Mouse (Mus musculus) R1 (cell line): ENCODE measurements at regions not wholly inside any gene's neighbourhood (a gene's known extent, or its start where the extent isn't known, plus 50 kb on each side); places are given as distances from the start of the nearest gene placed in this dataset.
"Not testable (repeated sequence)": the region's sequence is repeated elsewhere in the genome, so short reads cannot be mapped to it uniquely, and the experiment has no call there.

Experiments
- DNase-seq: peaks from one replicate; pipeline ENCODE4 v3.0.0-alpha.2; 2018; ENCODE audit warnings: low read depth, low spot score

- DNase-seq, result no peak
These were observed 149.4 kb downstream of the Kcnrg start for GRCm38 (mm10) chr14:61756651-61757050.

DNA sequence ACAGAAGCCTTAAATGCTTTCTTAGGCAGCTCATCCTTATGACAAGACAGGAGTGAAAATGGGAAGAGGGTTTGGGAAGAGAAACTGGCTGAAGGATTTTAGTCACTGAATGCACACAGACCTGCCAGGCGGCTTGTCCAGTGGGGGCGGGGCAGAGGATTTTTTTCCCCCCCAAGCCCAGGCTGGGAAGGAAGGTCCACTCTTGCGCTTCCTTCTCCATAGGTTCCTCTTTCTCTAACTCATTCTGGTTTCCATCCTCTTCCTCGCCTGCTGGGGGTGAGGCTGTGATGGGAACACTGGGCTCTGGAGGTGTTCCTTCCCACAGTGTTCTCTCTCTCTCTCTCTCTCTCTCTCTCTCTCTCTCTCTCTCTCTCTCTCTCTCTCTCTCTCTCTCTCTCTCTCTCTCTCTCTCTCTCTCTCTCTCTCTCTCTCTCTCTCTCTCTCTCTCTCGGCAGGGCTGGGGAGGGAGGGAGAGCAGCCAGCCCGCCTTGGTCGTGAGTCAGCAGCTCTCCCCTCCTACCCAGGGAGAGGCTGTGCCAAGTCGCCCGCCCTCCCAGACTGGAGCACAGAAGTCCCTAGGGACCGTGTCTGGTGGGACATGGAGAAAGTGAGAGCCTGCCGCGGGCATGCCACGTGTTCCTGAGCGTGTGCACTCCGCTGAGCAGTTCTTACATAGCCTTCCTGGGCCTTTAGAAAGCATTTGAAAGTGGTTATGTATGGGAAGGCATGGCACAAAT is 150.0 kb downstream of the Kcnrg start:
- no peak for DNase-seq

DNA sequence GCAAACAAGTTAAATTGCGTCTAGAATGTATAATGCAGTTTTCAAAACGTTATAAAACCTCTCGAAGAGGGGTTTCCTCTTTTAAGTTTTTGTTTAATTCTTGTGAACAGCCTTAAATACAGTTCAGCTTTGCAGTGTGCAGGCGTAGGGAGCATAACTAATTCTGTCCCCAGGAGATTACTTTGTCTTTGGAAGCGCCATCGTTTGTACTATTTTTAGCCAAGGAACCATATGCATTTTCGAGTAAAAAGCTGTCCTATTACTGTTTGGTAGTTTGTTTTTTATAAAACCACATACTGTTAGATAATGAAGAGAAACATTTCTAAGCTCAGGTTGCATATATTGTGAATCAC is 150.5 kb downstream of the Kcnrg start:
- no peak for DNase-seq

DNA sequence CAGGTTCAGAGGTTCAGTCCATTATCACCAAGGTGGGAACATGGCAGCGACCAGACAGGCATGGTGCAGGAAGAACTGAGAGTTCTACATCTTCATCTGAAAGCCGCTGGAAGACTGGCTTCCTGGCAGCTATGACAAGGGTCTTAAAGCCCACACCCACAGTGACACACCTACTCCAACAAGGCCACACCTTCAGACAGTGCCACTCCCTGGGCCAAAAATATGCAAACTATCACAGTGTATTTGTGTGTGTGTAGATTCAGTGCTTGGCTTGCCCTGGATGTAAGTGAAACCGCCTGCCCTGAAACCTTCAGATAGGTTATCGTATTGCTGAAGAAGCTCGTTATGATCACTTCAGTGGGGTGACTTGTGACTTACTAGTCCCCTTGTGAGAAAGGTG is 151.3 kb downstream of the Kcnrg start:
- peak; percentile 45 for DNase-seq

DNA sequence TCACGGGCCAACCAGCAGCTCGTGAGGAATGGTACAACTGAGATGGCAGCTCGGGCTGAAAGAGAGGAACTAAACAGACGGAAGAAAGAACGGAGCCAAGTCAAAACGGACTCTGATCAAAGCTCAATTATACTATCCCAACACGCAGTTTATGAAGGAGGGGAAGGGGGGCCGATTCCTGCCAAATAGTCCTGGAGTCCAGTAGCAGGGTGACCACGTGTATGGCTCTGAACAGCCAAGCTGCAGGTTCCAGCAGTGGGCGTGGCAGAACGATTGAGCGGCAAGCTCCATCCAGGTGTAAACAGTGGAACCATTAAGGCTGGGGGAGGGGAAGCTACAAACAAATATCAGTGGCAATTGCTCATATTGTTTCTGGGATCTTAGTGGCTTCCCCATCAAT is 152.9 kb downstream of the Kcnrg start:
- DNase-seq, result not testable (repeated sequence)

DNA sequence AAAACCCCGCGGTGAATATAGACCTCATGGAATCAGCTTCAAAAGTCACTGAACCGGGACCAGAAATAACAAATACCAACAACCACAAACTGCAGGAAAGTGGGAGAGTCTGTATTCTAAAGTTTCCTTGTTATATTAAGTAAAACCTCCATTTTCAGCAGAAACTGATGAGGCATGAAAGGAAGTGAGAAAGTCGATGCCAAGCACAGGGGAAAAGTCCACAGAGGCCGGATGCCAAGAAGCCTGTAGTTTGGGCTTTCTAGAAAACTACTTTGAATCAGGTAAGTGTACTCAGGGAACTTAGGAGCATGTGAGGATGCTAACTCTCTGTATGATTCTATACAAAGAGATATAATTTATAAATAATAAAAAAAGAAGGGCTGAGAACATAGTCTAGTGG is 154.8 kb downstream of the Kcnrg start:
- no peak for DNase-seq

GRCm38 (mm10) chr14:61769881-61770280 is 162.6 kb downstream of the Kcnrg start:
- DNase-seq, result no peak

GRCm38 (mm10) chr14:61774171-61774570 is 166.9 kb downstream of the Kcnrg start:
- DNase-seq, result no peak

- DNase-seq, result no peak
These were observed 171.4 kb downstream of the Kcnrg start for GRCm38 (mm10) chr14:61778618-61779017.

- no peak for DNase-seq
These were observed 175.9 kb downstream of the Kcnrg start for GRCm38 (mm10) chr14:61783206-61783605.

GRCm38 (mm10) chr14:61784609-61785008 is 177.4 kb downstream of the Kcnrg start:
- DNase-seq, result no peak

- no peak for DNase-seq
These were observed 178.8 kb downstream of the Kcnrg start for GRCm38 (mm10) chr14:61786031-61786430.

DNA sequence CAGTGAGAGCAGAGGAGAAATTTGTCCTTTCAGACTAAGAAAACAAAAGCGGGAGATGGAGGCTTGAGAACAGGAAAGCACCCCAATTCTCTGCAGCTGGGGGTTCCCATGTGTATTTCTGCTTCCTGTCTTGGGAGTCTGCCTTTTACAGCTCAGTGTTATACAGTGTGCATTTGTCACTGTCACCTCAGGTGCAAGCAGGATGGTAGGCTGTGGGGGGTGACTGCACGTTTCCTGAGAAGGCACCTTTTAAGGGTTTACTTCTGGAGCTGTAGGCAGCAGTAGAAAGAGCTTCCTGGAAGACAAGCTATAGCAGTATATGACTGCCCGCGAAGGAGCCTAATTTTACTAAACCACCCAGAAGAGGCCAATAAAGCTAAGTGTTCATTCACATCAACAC is 180.5 kb downstream of the Kcnrg start:
- no peak for DNase-seq

DNA sequence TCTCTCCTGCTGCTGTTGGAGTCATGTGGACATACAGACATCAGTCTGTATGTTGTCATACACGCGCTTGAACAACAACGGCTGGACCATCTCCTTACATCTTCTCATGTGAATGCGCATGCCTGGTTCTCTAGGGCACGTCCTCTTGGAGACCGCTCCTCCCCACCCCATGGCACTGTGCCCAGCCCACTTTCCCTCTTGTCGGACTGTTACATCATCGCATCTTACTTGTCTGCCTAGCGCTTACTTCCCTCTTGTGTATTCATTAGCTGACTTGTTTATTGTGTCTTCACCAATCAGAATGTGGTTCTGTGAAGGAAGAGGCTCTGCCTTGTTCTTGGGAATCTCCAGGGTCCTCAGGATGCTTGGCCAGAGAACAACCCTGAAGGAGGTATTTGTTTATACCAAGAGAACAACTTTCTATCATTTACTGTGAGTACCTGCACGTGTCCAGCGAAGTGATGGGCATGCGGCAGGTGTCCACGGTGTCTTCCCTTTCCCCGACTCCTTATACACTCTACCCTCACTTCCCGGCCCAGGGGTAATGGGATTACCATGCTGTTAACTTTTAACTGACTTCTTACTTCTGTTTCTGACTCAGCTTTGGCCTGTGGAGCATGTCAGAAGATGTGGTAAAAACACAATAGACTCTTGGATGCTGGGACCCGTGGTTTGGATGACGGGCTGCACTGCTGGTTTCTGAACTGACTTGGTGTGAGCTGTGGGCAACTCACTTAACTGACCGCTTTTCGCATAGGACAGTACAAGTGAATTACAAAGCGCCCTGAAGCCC is 181.9 kb downstream of the Kcnrg start:
- no peak for DNase-seq

- peak; percentile 67 for DNase-seq
These were observed 188.9 kb downstream of the Kcnrg start for GRCm38 (mm10) chr14:61795976-61796645.

GRCm38 (mm10) chr14:61796671-61797070 is 189.4 kb downstream of the Kcnrg start:
- DNase-seq, result peak; percentile 44

DNA sequence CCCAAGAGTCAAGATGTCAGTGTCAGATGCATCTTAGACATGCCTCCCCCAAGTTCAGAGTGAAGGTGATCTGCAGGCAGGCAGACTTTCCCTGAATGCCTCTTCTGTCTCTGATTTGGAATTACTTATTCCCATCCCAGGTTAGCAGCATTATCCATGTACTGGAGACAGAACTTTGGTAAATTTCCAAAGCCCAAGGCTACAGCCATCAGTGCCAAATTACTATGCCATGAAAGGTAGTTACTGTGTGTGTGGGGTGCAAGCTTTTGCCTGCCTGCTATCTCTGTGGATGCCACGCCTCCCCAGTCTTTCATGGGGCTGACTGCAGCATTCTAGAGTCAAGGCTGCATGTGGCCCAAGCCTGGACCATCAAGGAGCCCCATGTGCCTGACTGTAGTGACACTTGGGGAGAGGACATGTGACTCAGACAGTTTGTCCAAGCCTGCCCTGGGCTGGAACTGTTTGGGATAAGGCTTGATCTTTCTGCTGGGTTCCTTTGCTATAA is 196.2 kb downstream of the Kcnrg start:
- no peak for DNase-seq

- DNase-seq, result no peak
These were observed 198.2 kb downstream of the Kcnrg start for GRCm38 (mm10) chr14:61805433-61805832.

DNA sequence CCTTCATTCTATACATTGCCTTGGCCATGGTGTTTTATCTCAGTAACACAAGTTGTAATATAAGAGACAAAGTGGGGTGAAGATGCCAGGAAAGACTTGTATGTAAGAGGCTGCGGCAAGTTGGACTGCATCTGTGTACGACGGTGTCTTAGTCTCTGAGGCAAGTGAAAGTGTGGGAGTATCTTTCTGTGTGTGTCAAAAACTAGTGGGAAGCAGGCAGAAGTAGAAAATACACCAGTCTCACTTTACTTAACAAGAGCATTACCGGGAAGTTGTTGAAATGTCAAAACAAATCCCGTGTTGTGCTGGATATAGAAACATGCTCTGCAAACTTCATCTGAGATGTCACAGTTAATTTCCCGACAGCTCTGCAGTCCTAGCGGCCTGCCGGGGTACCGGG is 200.9 kb downstream of the Kcnrg start:
- no peak for DNase-seq

- no peak for DNase-seq
These were observed 202.6 kb downstream of the Kcnrg start for GRCm38 (mm10) chr14:61809716-61810437.

GRCm38 (mm10) chr14:61810836-61811235 is 203.6 kb downstream of the Kcnrg start:
- DNase-seq, result no peak

DNA sequence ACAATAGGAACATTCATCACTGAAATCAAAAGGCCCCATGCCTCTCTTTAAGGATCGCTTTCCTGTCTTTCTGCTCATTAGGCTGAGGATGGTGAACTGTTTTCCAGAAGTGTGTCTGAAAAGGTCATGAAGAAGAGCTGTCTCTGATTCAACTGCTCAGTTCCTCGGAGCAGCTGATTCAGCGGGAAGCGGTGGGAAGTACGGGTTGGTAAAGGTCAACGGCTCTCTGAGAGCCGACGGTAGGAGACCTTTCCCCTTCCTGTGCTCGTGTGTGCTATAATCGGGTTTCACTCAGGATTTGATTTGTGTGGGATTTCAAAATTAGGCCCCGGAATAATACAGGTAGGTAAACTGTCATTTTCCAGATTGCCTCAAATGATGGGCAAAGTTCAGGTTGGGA is 210.5 kb downstream of the Kcnrg start:
- DNase-seq, result no peak
